Mouse (Mus musculus) stomach, postnatal 0 days (tissue): ENCODE measurements around the gene Rab1a.

ENCODE experiments used
- CTCF ChIP-seq: IDR thresholded peaks from 2 replicates; pipeline ENCODE4 v1.5.1; 2016; ENCODE audit warnings: antibody characterized with exemption, low read depth, mild to moderate bottlenecking, moderate library complexity
- EP300 ChIP-seq: optimal IDR thresholded peaks from 2 replicates; pipeline ENCODE3; 2016; ENCODE audit warnings: antibody characterized with exemption

DNA sequence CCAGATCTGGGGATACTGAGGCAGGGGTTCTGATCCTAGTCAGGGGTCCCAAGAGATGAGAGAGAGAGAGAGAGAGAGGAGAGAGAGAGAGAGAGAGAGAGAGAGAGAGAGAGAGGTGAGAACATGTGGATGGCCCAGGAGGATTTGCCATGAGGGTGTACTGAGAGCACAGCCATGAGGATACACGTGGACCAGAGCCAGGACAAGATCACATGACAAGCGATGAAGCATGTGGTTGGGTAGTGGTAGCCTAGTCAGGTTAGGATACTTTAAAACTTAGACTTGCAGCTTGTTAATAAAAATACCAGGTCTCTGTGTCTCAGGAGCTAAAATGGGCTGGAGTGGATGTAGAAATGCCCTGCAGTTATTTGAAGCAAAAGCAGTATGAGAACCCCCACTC, 74.7 kb downstream of the Rab1a start:
- TF ChIP-seq CTCF (no peak), EP300 (no peak)
